Mouse (Mus musculus): ENCODE measurements around the gene Cemip.

- TF ChIP-seq E2F4 (IDR thresholded peaks at IDR 0.05; ENCODE audit: insufficient read depth) (no peak), CEBPB (IDR thresholded peaks at IDR 0.05; ENCODE audit: insufficient read depth, poor library complexity, severe bottlenecking) (peak; percentile 1; the same call in 1 of the 2 replicates), POLR2A (IDR thresholded peaks at IDR 0.05; ENCODE audit: insufficient read length, low read depth) (no peak), POLR2AphosphoS2 (IDR thresholded peaks at IDR 0.05; ENCODE audit: insufficient read length, low read depth) (no peak), MAX (IDR thresholded peaks at IDR 0.05; ENCODE audit: low read depth) (no peak), TCF12 (IDR thresholded peaks at IDR 0.05; ENCODE audit: insufficient read depth, poor library complexity, severe bottlenecking) (peak; percentile 1), MYOG (IDR thresholded peaks at IDR 0.05; ENCODE audit: control insufficient read depth in 1 of 3, insufficient read depth in 1 of 3, insufficient read length in 2 of 3, low read depth in 2 of 3) (peak in 1 of 3 experiments; percentile 56), REST (IDR thresholded peaks at IDR 0.05; ENCODE audit: insufficient read depth, insufficient read length) (no peak), USF1 (IDR thresholded peaks at IDR 0.05; ENCODE audit: low read depth) (no peak), SRF (IDR thresholded peaks at IDR 0.05; ENCODE audit: control insufficient read depth, insufficient read length, low read depth) (no peak), MYOD1 (IDR thresholded peaks at IDR 0.05; ENCODE audit: control insufficient read depth in 1 of 3, insufficient read length in 2 of 3, low read depth in 2 of 3) (no peak), TCF3 (IDR thresholded peaks at IDR 0.05; ENCODE audit: insufficient read length, low read depth) (no peak)
Measured at GRCm38 (mm10) chr7:83976413-83976958, 109.8 kb downstream of the Cemip start.
